Mouse (Mus musculus) mouse trophoblast stem cell (cell line): ENCODE results near the gene R3hdm1.
"Not testable (repeated sequence)": the region's sequence is repeated elsewhere in the genome, so short reads cannot be mapped to it uniquely, and the experiment has no call there.

Experiments used
- in situ Hi-C, 2 experiments: fragments of 300-500 bp; cut with MseI, MboI; formaldehyde crosslinking; loops; 2 replicates in 1 of 2; 3 replicates in 1 of 2; pipeline ENCODE4 v1.15.1; 2025

Gene R3hdm1

DNA sequence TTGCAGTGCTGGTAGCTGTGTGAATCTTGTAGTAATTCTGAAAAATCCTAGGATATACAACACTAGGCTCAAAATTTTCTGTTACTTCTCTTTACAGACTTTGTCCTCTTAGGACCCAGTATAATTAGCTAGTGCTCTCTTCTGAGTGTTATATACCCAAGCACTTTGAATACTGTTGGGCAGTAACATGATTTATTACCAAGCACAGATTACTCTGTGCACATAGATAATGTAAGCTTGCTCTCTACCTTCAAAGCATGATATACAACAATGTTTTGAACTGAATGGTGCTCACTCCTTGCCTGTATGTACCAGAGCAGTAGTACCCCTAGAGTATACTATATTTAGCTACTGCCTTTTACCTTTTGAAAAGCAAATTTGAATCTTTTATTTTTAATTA is 33.1 kb downstream of the R3hdm1 start:
- in situ Hi-C loops: not testable (repeated sequence)

DNA sequence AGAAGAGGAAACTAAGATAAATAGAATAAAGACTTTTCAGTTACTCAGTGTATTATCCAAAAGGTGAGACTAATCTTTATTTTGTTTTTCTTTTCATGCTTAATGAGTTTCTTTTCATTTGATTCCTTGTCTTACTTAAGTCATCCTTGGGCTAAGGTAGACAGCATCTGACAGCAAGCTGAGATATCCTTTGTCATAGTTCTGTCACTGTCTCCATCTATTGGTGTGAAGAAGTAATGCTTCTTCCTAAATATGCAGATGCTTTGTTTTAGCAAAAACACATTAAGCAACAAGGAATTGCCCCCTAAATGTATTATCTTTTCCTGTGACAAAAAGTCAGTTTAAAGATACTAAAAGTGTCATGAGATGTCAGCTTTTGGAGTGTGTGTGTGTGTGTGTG is 37.9 kb downstream of the R3hdm1 start:
- in situ Hi-C loops: no loop called here

DNA sequence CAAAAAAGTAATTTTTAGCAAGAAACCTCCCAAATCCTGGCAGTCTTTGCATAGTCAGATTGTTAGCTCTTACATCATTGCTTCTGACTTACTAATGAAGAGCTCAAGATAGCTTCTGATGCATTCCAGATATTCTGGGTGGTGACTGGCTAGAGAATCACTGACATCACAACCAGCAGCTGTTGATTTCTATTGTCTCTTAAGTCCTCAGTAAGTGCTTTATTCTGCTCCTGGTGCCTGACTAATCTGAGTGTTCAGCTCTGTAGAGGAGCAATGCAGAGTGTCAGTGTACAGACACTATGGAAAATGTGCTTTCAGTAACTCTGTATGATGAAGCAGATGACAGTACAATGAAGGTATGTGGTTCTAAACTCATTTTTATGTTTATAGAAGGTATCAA is 38.6 kb downstream of the R3hdm1 start:
- in situ Hi-C loops: no loop called here

DNA sequence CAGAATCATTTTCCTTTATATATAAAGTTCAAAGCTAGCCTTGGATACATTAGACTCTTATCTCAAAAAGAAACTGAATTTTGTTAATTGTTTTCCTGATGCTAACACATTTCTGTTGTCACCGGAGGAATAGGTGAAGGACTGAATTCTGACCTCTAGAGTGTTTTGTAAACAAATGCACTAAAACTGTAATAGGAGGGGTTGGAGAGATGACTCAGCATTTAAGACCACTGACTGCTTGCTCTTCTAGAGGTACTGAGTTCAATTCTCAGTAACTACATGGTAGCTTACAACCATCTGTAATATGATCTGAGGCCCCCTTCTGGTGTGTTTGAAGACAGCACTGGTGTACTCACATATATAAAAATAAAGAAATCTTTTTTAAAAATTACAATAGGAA is 63.9 kb downstream of the R3hdm1 start:
- in situ Hi-C loops: no loop called here

DNA sequence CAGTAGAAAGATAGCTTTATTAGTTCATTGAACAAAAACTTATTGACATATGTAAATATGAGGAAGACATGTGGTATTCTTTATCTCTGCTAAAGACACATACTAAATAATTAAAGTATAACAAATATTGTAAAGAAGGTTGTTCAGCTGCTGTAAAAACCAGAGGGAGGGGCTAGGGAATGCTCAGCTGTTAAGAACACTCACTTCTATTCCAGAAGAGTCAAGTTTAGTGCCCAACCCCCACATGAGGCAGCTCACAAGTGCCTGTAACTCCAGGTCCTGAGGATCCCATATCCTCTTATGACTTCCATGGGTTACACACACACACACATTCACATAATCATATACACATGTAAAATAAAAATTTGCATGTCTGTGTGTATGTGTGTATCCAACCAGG is 67.0 kb downstream of the R3hdm1 start:
- in situ Hi-C loops: no loop called here

DNA sequence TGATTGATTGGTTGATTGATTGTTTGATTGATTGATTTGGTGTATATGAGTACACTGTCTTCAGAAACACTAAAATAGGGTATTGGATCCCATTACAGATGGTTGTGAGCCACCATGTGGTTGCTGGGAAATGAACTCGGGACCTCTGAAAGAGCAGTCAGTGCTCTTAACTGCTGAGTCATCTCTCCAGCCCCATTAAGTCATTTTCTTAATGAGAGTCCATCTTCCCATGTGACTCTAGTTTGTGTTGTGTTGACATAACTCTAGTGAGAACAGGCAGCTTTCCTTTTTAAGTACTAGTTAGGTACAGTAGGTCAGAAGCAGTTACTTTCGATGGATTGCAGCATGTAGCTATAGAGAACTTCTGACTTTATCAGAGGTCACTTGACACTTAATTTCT is 88.3 kb downstream of the R3hdm1 start:
- in situ Hi-C loops: no loop called here

DNA sequence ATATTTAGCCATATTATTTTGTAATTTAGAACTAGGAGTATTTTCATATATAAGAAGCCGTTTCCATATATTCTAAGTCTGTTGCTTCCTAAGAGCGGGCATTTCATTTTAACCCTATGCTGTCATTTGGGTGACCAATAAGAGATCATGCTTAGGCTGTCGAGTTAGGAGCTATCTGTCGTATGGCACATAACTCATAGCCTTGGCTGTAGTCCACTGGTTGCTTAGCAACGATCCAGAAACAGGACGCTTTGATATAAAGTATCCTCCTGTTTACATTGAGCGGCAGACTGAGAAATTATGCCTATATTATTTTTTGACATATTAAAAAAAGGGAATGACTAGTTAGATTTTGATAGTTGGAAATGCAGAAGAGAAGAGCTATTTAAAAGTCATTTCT is 89.3 kb downstream of the R3hdm1 start:
- in situ Hi-C loops: no loop called here

DNA sequence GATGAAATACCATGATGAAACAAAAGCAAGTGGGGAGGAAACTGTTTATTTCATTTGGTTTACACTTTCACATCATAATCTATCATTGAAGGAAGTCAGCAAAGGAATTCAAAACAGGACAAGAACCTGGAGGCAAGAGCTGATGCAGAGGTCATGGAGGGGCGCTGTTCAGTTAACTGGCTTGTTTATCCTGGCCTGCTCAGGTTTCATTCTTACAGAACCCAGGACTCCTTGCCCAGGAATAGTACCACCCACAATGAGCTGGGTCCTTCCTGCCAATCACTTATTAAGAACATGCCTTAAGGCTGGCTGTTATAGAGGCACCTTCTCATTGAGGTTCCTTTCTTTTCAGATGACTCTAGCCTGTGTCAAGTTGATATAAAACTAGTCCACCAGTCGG is 90.9 kb downstream of the R3hdm1 start:
- in situ Hi-C loops: no loop called here

DNA sequence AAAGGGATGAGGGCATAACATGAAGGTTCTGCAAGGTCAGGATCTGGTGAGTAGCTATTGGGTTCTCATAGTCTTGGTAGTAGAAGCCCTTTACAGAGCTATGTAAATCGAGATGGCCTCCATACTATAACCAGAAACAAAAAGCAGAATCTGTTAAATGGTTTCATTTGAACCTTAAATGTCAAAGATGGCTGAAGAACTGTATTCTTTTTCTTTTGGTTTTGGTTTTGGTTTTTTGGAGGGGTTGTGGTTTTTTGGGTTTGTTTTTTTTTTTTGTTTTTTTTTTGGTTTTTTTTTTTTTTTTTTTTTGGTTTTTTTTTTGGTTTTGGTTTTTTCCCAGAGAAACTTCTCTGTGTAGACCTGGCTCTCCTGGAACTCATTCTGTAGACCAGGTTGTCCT is 94.3 kb downstream of the R3hdm1 start:
- in situ Hi-C loops: no loop called here

DNA sequence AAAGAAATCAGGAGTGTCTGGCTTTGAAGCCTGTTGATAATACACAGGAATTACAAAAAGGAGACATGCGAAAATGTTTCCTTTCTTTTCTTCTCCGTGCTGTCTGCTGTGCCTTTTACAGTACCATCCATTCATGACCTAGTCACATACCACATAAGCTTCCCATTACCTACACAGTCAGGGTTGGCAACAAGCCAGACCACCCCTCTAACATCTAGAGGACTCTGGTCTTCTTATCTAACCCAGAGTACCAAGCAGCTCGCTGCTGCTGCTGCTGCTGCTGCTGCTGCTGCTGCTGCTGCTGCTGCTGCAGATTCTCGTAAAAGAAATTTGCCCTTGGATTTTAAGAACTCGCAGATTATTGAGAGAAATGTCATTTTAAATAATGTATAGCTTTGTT is 110.2 kb downstream of the R3hdm1 start:
- in situ Hi-C loops: no loop called here

DNA sequence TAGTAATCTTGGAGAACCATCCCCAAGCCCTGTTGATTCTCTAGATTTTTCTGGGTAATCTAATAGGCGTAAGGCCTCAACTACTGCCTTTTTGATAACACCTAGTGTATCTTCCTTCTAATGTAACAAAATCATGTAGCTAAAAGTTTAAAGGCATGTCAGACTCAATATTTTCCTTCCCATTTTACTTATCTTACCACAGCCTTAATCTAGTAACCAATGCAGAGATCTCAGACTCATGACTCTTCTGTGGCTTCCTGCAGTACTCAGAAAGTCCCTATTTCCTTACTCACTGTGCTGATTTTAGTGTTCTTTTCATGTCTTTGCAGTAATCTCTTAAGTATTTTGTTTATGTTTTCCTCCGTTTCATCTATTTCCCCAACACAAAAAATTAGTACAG is 118.8 kb downstream of the R3hdm1 start:
- in situ Hi-C loops: no loop called here

DNA sequence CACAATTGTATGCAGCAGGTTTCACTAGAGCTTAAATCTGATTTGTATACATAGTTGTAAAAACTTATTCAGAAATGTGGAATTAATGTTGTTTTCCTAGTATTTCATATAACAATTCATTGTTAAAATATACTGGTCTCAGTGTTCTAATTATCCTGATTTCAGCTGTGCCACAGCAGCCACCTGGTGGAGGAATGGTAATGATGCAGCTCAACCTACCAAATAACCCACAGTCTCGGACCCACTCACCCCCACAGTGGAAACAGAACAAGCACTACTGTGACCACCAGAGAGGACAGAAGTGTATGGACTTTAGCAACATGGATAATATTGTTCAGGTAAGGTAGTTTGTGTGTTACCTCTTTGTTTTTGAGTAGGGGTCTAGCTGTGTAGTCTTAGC is 120.2 kb downstream of the R3hdm1 start:
- in situ Hi-C loops: no loop called here

DNA sequence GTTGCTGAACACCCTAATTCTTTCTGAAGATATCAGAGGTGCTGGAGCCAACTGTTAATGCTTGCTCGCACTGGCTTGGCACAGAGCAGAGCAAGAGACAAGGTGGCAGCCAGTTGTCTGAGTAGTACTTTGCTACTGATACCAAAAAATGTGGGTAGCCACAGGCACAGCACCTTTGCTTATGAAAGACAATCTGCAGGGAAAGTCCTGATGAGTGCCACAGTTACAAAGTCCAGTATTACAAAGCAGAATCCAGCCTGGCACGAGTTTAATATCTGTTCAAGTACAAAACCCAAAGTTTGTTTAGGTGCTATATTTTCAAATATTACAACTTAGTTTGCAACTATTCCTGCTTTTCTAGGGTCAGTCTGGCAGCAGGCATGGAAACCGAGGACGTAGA is 132.1 kb downstream of the R3hdm1 start:
- in situ Hi-C loops: no loop called here

DNA sequence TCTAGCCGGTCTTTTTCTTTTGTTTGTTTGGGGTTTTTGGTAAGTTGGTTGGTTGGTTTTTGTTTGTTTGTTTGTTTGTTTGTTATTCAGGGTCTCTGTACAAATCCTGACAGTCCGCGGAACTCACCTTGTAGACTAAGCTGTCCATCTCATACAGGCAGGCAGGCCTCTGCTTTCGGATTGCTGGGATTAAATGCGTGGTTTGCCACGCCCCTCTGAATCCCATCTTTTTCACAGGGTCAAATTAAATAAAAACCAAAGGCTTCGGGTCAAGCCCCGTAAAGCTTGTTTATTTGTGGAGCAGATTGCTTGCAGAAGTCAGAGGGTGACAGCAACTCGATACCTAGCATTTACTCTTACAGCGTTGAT is 140.5 kb downstream of the R3hdm1 start, which contains the start of gene Ubxn4:
TSS of gene Ubxn4 (plus strand) at position 338 of the 369 bp plus-strand sequence.
- in situ Hi-C loops: no loop called here

DNA sequence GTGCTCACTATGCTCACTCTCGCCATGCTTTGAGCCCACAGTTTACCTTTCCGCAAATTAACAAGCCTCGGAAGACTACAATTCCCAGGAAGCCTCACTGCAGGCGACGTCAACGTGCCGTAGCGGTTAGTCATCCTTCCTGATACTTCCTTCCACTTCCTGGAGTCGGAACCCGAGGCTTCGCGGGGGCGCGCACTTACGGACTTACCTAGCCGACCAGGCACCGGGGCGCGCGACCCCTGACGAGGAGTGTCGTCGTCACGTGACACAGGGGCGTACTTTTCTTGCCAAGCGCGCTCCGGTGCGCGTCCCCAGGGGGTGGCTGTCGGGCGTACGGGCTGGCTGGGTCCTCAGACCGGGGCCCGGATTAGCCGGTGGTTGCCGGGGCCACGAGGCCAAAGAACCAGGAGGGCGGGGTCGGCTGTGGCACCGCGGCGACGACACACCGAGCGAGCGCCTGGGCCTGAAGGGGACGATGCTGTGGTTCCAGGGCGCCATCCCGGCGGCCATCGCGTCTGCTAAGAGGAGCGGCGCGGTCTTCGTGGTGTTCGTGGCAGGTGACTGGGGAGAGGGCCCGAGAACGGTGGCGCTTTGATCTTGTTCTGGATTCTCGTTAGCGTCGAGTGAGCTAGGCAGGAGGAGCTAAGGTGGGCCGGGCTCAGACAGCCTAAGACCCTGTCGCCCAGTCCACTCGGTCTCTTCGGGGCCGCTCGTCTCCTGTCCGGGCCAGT is 141.1 kb downstream of the R3hdm1 start:
- in situ Hi-C loops: no loop called here

DNA sequence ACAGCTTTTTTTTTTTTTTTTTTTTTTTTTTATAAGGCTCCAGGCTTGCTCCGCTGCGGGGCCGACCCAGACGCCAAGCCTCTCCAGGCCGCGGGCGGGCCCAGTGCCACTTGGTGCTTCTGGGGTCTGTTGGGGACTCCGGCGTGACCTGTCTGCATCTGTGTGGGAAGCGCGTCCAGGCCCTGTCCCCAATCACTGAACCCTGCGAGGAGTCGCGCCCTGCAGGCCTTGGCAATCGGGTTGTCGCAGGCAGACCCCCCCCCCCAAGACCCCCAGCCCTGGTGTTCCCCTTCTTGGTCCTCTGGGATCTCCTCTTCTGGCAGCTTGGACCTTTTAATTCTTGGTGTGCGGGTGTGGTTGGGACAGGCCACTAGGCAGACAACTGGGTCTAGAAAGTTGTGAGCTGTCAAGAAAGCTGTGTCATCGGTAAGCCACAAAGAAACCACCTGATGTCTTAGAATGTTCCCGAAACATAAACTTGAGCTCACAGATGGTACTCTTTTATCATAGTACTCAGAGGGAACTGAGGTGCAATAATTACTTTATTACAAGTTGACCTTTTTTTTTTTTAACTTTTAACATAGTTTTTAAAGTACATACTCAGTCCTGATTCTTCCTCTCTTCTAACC is 141.7 kb downstream of the R3hdm1 start:
- in situ Hi-C loops: no loop called here

DNA sequence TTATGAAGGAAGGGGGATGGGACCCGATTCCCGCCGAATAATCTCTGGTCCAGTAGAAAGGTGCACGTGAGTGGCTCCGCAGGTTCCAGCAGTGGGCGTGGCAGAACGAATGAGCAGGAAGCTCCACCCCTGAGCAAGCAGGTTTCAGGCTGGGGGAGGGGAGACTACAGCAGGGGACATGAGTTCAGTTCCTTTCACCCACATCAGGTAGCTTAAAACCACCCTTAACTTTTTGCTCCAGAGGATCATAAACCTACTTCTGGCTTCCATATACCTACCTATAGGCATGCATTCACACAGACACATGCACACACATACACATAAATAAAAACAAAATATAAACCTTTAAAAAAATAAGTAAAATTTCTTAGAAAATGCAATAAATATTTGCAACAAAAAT is 164.0 kb downstream of the R3hdm1 start:
- in situ Hi-C loops: not testable (repeated sequence)

DNA sequence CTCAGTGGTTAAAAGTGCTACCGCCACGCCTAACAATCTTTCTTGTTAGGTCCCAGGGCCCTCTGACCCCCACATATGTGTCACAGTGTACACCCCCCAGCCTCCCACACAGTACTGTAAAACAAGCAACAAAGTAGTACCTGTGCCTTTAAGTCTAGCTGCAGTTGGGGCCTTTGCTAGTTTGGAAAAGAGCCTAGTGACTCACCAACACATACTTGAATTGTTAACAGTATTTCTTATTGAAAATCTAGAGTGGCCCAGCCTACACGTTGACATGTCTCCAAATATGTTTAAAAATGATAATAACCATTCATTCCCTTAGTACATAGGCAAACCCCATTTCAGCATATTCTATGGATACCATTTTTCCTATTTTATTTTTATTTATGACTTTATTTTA is 167.6 kb downstream of the R3hdm1 start:
- in situ Hi-C loops: no loop called here

DNA sequence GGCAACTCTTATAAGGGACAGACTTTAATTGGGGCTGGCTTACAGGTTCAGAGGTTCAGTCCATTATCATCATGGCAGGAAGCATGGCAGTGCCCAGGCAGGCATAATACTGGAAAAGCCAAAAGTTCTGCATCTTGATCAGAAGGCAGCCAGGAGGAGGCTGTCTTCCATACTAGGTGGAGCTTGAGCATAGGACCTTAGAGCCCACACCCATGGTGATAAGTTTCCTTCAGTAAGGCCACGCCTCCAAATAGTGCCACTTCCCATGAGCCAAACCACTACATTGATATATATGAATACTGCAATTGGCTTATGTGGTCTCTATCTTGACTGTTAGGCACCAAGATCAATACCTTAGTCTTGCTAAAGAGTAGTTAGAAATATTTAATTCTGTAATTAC is 172.8 kb downstream of the R3hdm1 start:
- in situ Hi-C loops: no loop called here

DNA sequence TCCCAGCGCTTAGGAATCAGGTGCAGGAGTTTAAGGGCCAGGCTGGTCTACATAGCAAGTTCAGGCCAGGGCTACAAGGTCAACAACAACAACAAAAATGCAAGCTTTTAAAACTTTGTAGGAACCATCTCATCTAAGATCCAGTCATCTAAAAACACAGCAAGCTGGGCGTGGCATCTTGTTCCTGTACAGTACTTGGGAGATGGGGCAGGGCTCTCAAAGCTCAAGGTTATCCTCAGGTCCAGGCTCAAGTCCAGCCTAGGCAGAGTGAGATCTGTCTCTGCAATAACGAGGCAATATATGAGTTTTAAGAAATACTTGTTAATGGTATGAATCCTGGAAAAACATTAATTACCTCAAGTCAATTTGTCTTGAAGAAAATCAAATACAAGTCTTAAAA is 175.5 kb downstream of the R3hdm1 start:
- in situ Hi-C loops: no loop called here

DNA sequence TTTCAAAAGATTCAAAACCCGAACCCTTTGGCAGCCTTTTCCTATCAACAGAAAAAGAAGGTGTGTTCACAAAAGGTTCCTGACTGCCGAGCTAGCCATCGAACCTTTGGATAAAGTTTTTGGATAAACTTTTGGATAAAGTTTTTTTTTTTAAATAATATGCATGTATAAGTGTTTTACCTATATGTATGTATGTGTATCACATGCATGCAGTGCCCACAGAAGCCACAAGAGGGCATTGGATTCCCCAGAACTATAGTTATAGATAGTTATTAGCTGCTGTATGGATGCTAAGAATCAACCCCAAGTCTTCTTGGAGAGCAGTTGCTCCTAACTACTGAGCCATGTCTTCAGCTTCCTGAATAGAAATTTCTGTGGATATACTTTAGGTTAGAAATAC is 178.7 kb downstream of the R3hdm1 start:
- in situ Hi-C loops: no loop called here

DNA sequence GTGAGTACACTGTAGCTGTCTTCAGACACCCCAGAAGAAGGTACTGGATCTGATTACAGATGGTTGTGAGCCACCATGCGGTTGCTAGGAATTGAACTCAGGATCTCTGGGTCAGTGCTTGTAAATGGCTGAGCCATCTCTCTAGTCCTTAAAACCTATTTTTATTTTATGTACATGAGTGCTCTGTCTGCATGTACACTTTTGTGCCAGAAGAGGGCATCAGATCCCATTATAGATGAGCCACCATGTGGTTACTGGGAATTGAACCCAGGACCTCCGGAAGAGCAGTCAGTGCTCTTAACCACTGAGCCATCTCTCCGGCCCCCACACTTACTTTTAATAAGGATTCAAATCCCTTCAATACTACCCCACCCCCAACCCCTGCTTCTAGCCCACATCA is 179.8 kb downstream of the R3hdm1 start:
- in situ Hi-C loops: no loop called here

DNA sequence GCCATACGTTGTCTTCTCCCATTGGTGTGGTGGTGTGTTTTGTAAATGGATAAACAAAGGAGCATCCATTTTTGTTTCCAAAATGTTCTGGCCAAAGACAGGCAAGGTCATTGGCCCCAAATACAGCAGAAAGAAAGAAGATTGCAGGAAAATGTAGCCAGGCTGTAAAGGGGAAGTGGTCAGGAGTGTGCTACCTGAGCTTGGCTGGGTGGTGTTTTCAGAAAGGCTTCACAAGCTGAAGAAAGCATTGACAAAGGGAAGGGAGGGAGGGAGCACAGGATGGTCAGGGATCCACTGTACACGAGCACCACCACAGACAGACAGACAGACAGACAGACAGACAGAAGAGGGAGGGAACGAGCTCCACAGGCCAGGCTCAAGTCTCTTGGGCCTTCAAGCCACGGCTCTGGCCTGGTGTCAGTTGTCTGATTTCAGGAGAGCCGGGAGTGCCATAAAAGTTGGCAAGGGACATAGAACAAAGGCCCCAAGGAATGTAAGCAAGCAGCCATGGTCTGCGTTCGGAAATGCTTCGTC is 181.1 kb downstream of the R3hdm1 start:
- in situ Hi-C loops: no loop called here

DNA sequence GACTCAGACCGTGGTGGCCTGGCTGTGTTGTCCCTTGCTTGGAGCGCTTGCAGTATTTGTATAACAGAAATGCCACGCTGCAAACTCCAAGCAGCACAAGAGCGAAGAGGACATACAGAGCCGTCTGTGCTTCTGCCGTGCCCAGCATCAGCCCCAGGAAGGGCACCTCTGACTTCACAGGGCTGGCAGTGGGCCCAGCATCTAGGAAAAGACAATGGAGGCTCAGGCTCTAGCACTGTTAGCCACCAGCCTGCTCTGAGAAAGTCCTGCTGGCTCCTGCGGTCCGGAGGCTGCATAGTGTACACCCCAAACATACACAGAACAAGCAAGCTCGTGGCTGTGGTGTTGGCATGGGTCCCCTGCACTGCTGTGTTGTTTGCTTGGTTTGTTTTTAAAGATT is 182.0 kb downstream of the R3hdm1 start:
- in situ Hi-C loops: no loop called here
